Mouse (Mus musculus): ENCODE measurements around the gene Maco1. TPM values are rescaled to one million over a fixed set of nuclear protein-coding genes. Genes with fewer than 3 reads are reported as not detected.
"Not testable (repeated sequence)": the region's sequence is repeated elsewhere in the genome, so short reads cannot be mapped to it uniquely, and the experiment has no call there.

Maco1 gene
- polyA plus RNA-seq, 1 experiment = 50.0 TPM

DNA sequence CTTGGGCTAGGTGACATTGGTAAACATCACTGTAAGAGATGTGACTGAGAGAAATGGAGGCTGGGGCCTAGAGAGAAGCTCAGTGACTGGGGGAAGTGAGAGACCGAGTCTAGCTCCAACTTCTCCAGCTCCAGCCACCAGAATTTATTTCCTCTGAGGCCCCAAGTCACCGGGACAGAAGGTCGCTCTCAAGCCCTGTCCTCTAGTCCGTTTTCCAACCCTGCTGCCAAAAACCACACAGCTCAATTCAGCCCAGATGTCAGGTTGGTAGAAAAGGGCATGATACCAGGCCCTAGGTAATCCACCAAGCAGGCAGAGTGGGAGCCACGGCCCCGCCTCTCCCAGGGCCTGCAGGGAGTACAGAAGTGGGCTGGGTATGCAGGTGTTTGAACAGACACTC is 55.5 kb downstream of the Maco1 start:
- Histone ChIP-seq H3K27ac (ENCODE audit: insufficient read depth, low read length) (no peak overlapping the region), H3K9ac (ENCODE audit: low read depth, poor library complexity, severe bottlenecking) (no peak overlapping the region), H3K27me3 (ENCODE audit: control insufficient read depth, insufficient read depth, low read length, poor library complexity, severe bottlenecking) (no peaks in the 10 kb centered on the region), H3K9me3 (replicated peaks; ENCODE audit: control insufficient read depth, insufficient read depth, low read length, poor library complexity, severe bottlenecking) (no peaks in the 10 kb centered on the region), H3K4me3 (ENCODE audit: low read depth, low read length) (no peak overlapping the region), H3K36me3 (ENCODE audit: control insufficient read depth, insufficient read depth, low read length, poor library complexity, severe bottlenecking) (no peaks in the 10 kb centered on the region; the same call in 1 of the 2 replicates), H3K4me1 (ENCODE audit: control insufficient read depth, insufficient read depth, low read length) (no peaks in the 10 kb centered on the region)
- TF ChIP-seq POLR2A (IDR thresholded peaks at IDR 0.05; ENCODE audit: insufficient read depth, low read length) (no peak), EP300 (IDR thresholded peaks at IDR 0.05; ENCODE audit: insufficient read depth, low read depth, low read length) (no peak), CTCF (IDR thresholded peaks at IDR 0.05; ENCODE audit: low read depth, low read length) (no peak)

- Histone ChIP-seq H3K9me3 (replicated peaks; ENCODE audit: control insufficient read depth, insufficient read depth, low read length, poor library complexity, severe bottlenecking) (no peaks in the 10 kb centered on the region), H3K4me1 (ENCODE audit: control insufficient read depth, insufficient read depth, low read length) (no peaks in the 10 kb centered on the region), H3K9ac (ENCODE audit: low read depth, poor library complexity, severe bottlenecking) (no peak overlapping the region), H3K27ac (ENCODE audit: insufficient read depth, low read length) (no peak overlapping the region), H3K4me3 (ENCODE audit: low read depth, low read length) (no peak overlapping the region), H3K36me3 (ENCODE audit: control insufficient read depth, insufficient read depth, low read length, poor library complexity, severe bottlenecking) (no peaks in the 10 kb centered on the region; the same call in 1 of the 2 replicates), H3K27me3 (ENCODE audit: control insufficient read depth, insufficient read depth, low read length, poor library complexity, severe bottlenecking) (no peaks in the 10 kb centered on the region)
- TF ChIP-seq CTCF (IDR thresholded peaks at IDR 0.05; ENCODE audit: low read depth, low read length) = no peak
- TF ChIP-seq POLR2A (IDR thresholded peaks at IDR 0.05; ENCODE audit: insufficient read depth, low read length) = no peak
- TF ChIP-seq EP300 (IDR thresholded peaks at IDR 0.05; ENCODE audit: insufficient read depth, low read depth, low read length) = no peak
Measured at GRCm38 (mm10) chr4:134796581-134797361, 56.4 kb downstream of the Maco1 start.

DNA sequence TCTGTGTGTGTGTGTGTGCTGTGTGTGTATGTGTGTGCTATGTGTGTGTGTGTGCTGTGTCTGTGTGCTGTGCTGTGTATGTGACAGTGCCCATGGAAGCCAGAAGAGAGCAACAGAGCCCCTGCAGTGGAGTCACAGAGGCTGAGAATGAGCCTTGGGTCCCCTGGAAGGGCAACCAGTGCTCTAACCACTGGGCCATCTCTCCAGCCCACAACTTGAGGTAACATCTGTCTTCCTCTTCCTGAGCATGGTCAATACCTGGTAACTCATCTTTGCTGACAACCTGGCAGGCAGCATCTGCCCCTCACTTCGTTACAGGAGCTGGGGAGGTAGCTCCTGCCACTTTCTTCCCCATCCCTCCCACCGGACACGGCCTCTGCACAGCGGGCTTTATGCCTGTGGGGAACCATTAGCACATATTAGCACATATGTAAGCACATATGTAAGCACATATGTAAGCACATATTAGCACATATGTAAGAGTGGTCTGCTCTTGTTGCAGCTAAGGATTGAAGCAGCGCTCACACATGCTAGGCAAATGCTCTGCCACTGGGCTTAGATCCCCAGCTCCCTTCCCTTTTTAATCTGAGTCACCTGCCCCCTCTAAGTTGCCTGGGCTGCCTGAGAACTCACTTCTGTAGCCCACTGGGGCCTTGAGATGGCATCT is 57.2 kb downstream of the Maco1 start:
- Histone ChIP-seq H3K4me1 (ENCODE audit: control insufficient read depth, insufficient read depth, low read length) (no peaks in the 10 kb centered on the region), H3K27ac (ENCODE audit: insufficient read depth, low read length) (no peak overlapping the region), H3K9me3 (replicated peaks; ENCODE audit: control insufficient read depth, insufficient read depth, low read length, poor library complexity, severe bottlenecking) (no peaks in the 10 kb centered on the region), H3K9ac (ENCODE audit: low read depth, poor library complexity, severe bottlenecking) (no peak overlapping the region), H3K4me3 (ENCODE audit: low read depth, low read length) (no peak overlapping the region), H3K36me3 (ENCODE audit: control insufficient read depth, insufficient read depth, low read length, poor library complexity, severe bottlenecking) (no peaks in the 10 kb centered on the region), H3K27me3 (ENCODE audit: control insufficient read depth, insufficient read depth, low read length, poor library complexity, severe bottlenecking) (no peaks in the 10 kb centered on the region)
- no peak for TF ChIP-seq EP300 (IDR thresholded peaks at IDR 0.05; ENCODE audit: insufficient read depth, low read depth, low read length)
- TF ChIP-seq CTCF (IDR thresholded peaks at IDR 0.05; ENCODE audit: low read depth, low read length) = no peak
- TF ChIP-seq POLR2A (IDR thresholded peaks at IDR 0.05; ENCODE audit: insufficient read depth, low read length) = no peak

DNA sequence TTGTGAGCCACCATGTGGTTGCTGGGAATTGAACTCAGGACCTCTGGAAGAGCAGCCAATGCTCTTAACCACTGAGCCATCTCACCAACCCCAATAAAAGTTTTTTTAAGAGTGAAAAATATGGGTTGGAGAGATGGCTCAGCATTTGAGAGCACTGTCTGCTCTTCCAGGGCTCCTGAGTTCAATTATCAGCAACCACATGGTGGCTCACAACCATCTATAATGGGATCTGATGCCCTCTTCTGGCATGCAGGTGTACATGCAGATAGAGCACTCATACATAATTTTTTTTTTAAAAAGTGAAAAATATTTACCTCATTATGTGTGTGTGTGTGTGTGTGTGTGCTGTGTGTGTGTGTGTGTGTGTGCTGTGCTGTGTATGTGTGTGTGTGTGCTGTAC is 58.2 kb downstream of the Maco1 start:
- not testable (repeated sequence) for H3K27ac ChIP-seq (ENCODE audit: insufficient read depth, low read length); H3K9ac ChIP-seq (ENCODE audit: low read depth, poor library complexity, severe bottlenecking); H3K4me3 ChIP-seq (ENCODE audit: low read depth, low read length); H3K4me1 ChIP-seq (ENCODE audit: control insufficient read depth, insufficient read depth, low read length); H3K27me3 ChIP-seq (ENCODE audit: control insufficient read depth, insufficient read depth, low read length, poor library complexity, severe bottlenecking); H3K9me3 ChIP-seq (replicated peaks; ENCODE audit: control insufficient read depth, insufficient read depth, low read length, poor library complexity, severe bottlenecking); H3K36me3 ChIP-seq (ENCODE audit: control insufficient read depth, insufficient read depth, low read length, poor library complexity, severe bottlenecking)

GRCm38 (mm10) chr4:134793213-134793956 is 59.8 kb downstream of the Maco1 start:
- H3K36me3 ChIP-seq (ENCODE audit: control insufficient read depth, insufficient read depth, low read length, poor library complexity, severe bottlenecking) = no peaks in the 10 kb centered on the region
- H3K4me3 ChIP-seq (ENCODE audit: low read depth, low read length) = no peak overlapping the region
- H3K9ac ChIP-seq (ENCODE audit: low read depth, poor library complexity, severe bottlenecking) = no peak overlapping the region
- H3K27me3 ChIP-seq (ENCODE audit: control insufficient read depth, insufficient read depth, low read length, poor library complexity, severe bottlenecking) = no peaks in the 10 kb centered on the region
- no peaks in the 10 kb centered on the region for H3K4me1 ChIP-seq (ENCODE audit: control insufficient read depth, insufficient read depth, low read length)
- TF ChIP-seq POLR2A (IDR thresholded peaks at IDR 0.05; ENCODE audit: insufficient read depth, low read length) (no peak), EP300 (IDR thresholded peaks at IDR 0.05; ENCODE audit: insufficient read depth, low read depth, low read length) (no peak), CTCF (IDR thresholded peaks at IDR 0.05; ENCODE audit: low read depth, low read length) (peak; percentile 12)
- no peaks in the 10 kb centered on the region for H3K9me3 ChIP-seq (replicated peaks; ENCODE audit: control insufficient read depth, insufficient read depth, low read length, poor library complexity, severe bottlenecking)
- no peak overlapping the region for H3K27ac ChIP-seq (ENCODE audit: insufficient read depth, low read length)

DNA sequence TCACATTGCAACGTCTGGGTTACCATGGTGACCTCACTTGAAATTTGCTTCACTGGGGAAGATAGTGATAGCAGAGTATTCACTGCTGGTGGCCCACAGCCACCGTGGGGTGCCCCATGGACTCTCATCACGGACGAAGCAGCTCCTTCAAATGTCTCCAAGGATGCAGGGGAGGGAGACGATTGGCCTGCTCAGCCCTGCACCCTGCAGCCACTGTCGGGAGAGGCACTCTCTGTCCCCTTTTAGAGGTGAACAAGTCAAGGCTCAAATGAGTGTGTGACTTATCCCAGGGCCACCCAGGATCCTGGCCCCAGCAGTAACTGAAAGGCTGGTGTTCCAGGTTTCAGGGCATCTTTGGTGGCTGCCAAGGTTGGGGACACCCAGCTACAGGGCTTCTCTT is 61.4 kb downstream of the Maco1 start:
- no peaks in the 10 kb centered on the region for H3K27me3 ChIP-seq (ENCODE audit: control insufficient read depth, insufficient read depth, low read length, poor library complexity, severe bottlenecking)
- no peaks in the 10 kb centered on the region for H3K4me1 ChIP-seq (ENCODE audit: control insufficient read depth, insufficient read depth, low read length)
- H3K4me3 ChIP-seq (ENCODE audit: low read depth, low read length) = no peak overlapping the region
- H3K36me3 ChIP-seq (ENCODE audit: control insufficient read depth, insufficient read depth, low read length, poor library complexity, severe bottlenecking) = no peaks in the 10 kb centered on the region
- no peak overlapping the region for H3K9ac ChIP-seq (ENCODE audit: low read depth, poor library complexity, severe bottlenecking)
- H3K27ac ChIP-seq (ENCODE audit: insufficient read depth, low read length) = no peak overlapping the region
- no peak for TF ChIP-seq EP300 (IDR thresholded peaks at IDR 0.05; ENCODE audit: insufficient read depth, low read depth, low read length)
- no peak for TF ChIP-seq POLR2A (IDR thresholded peaks at IDR 0.05; ENCODE audit: insufficient read depth, low read length)
- TF ChIP-seq CTCF (IDR thresholded peaks at IDR 0.05; ENCODE audit: low read depth, low read length) = no peak
- H3K9me3 ChIP-seq (replicated peaks; ENCODE audit: control insufficient read depth, insufficient read depth, low read length, poor library complexity, severe bottlenecking) = no peaks in the 10 kb centered on the region

Measured in ES-Bruce4 (cell line).